Mouse (Mus musculus) stomach, embryonic 14.5 days (tissue): ENCODE results near the gene Eif2ak2. TPM values are rescaled to one million over a fixed set of nuclear protein-coding genes. Genes with fewer than 3 reads are reported as not detected.

Experiments used
- ATAC-seq: fragments of 200-750 bp; cut with Nextera tagmentation; 2 replicates; pipeline ENCODE4 v1.8.0; 2017; ENCODE audit warnings: low read depth, moderate TSS enrichment; ENCODE audit not compliant: insufficient number of reproducible peaks, insufficient read depth, low FRiP score
- H3K27ac ChIP-seq: fragments of 300-500 bp; sonication (generic); 2 replicates; pipeline ENCODE4 v1.5.1; 2014; ENCODE audit warnings: mild to moderate bottlenecking, low read length, moderate library complexity, mixed read lengths
- H3K27me3 ChIP-seq: fragments of 300-500 bp; sonication (generic); 2 replicates; pipeline ENCODE4 v1.6.1; 2014; ENCODE audit warnings: low read length, control low read depth, mixed read lengths; ENCODE audit not compliant: control insufficient read depth, insufficient read depth
- H3K36me3 ChIP-seq: fragments of 300-500 bp; sonication (generic); 2 replicates; pipeline ENCODE4 v1.6.1; 2014; ENCODE audit warnings: mild to moderate bottlenecking, control low read depth, low read length, moderate library complexity, mixed read lengths; ENCODE audit not compliant: control insufficient read depth, insufficient read depth
- H3K4me1 ChIP-seq: fragments of 300-500 bp; sonication (generic); 2 replicates; pipeline ENCODE4 v1.6.1; 2014; ENCODE audit warnings: low read length, control low read depth, mixed read lengths; ENCODE audit not compliant: control insufficient read depth, insufficient read depth
- H3K4me2 ChIP-seq: fragments of 300-500 bp; sonication (generic); replicated peaks from 2 replicates; pipeline ENCODE4 v1.6.1; 2014; ENCODE audit warnings: low read depth, low read length, control low read depth
- H3K4me3 ChIP-seq: fragments of 300-500 bp; sonication (generic); 2 replicates; pipeline ENCODE4 v1.5.1; 2014; ENCODE audit warnings: low read depth, low read length, control low read depth
- H3K9ac ChIP-seq: fragments of 300-500 bp; sonication (generic); replicated peaks from 2 replicates; pipeline ENCODE4 v1.6.1; 2014; ENCODE audit warnings: low read depth, mild to moderate bottlenecking, control low read depth, low read length, moderate library complexity, mixed read lengths
- H3K9me3 ChIP-seq: fragments of 300-500 bp; sonication (generic); 2 replicates; pipeline ENCODE4 v1.6.1; 2016; ENCODE audit warnings: low read depth, low read length, control low read depth; ENCODE audit not compliant: control insufficient read depth
- WGBS: fragments of 180-500 bp; shearing (Covaris S2); extraction: QIAGEN DNeasy Blood & Tissue Kit; methylation state at CpG from one replicate; pipeline ENCODE4 v1.1.7; 2014; 5-methylcytosine and 5-hydroxymethylcytosine counted together
- polyA plus RNA-seq: library from polyadenylated mRNA; unstranded; fragments of >200 nt; fragmentation: Nextera tagmentation; extraction: Ambion mirVana; gene quantifications from 2 replicates; pipeline ENCODE4 v1.2.1, GENCODE M21; 2014

The Eif2ak2 gene
- polyA plus RNA-seq, 1 experiment from 2014 or later: 18.9 TPM

GRCm38 (mm10) chr17:78809582-78809981 lies 72.8 kb downstream of the Eif2ak2 start:
- Histone ChIP-seq H3K36me3 (peaks cover 7% of the 10 kb centered on the region; the same call in 1 of the 2 replicates), H3K4me3 (no peak overlapping the region), H3K27ac (no peak overlapping the region), H3K9me3 (no peaks in the 10 kb centered on the region), H3K27me3 (no peaks in the 10 kb centered on the region), H3K4me1 (no peaks in the 10 kb centered on the region), H3K4me2 (no peak overlapping the region), H3K9ac (no peak overlapping the region)
- no peak for ATAC-seq
- 91% methylated on average over 3 of the region's 3 CpGs for WGBS

GRCm38 (mm10) chr17:78809019-78809418 lies 73.4 kb downstream of the Eif2ak2 start:
- no peak overlapping the region for H3K4me2 ChIP-seq
- H3K4me1 ChIP-seq: no peaks in the 10 kb centered on the region
- no peaks in the 10 kb centered on the region for H3K27me3 ChIP-seq
- H3K36me3 ChIP-seq: peaks cover 8% of the 10 kb centered on the region; the same call in 1 of the 2 replicates
- no peak overlapping the region for H3K9ac ChIP-seq
- H3K27ac ChIP-seq: no peak overlapping the region
- H3K4me3 ChIP-seq: no peak overlapping the region
- H3K9me3 ChIP-seq: no peaks in the 10 kb centered on the region
- no peak for ATAC-seq

Other genes starting within 250 kb of the Eif2ak2 start
- gene Strn, start 145.4 kb downstream of the Eif2ak2 start, polyA plus RNA-seq: 7.6 and 8.8 TPM in 2 replicates
- 12.5 and 15.0 TPM in 2 replicates for gene Heatr5b, start 47.2 kb downstream of the Eif2ak2 start, polyA plus RNA-seq
- gene Gpatch11, start 47.0 kb downstream of the Eif2ak2 start, polyA plus RNA-seq: 36.8 and 44.3 TPM in 2 replicates
- gene Sult6b1, start 24.4 kb upstream of the Eif2ak2 start, polyA plus RNA-seq: 0.24 TPM in 1 of 2 replicates, not detected in the other
- gene Cebpzos, start 33.9 kb upstream of the Eif2ak2 start, polyA plus RNA-seq: 113 and 122 TPM in 2 replicates
- gene Cebpz, start 54.5 kb upstream of the Eif2ak2 start, polyA plus RNA-seq: 61.0 and 72.0 TPM in 2 replicates
- gene Ndufaf7, start 54.6 kb upstream of the Eif2ak2 start, polyA plus RNA-seq: 62.0 and 63.8 TPM in 2 replicates
- 47.5 and 49.9 TPM in 2 replicates for gene Prkd3, start 138.2 kb upstream of the Eif2ak2 start, polyA plus RNA-seq
- 12.3 and 12.9 TPM in 2 replicates for gene Qpct, start 169.3 kb upstream of the Eif2ak2 start, polyA plus RNA-seq